Mouse (Mus musculus): ENCODE measurements around the gene Tmem218. TPM values are rescaled to one million over a fixed set of nuclear protein-coding genes. Genes with fewer than 3 reads are reported as not detected.

Gene Tmem218
- total and polyA plus RNA-seq, 3 experiments = 3.4 to 4.7 TPM; not detected in 1

DNA sequence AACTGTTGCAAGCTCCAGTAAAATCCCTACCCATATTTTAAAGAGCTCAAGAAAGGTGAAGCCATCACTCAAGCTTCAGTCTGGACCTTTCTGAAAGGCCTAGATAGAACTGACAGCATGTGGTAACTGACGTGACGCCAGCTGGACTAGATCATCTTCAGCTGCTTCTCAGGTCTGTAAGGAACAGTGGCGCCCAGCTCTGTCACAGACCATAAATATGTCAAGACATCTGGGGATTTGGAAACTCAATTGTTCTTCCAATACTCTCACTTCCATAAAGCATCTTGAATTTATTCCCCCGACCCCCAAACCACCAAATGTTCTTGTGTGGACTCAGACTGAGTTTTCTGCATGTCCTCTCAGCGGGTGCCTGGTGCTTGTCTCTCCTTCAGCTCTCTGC lies 7.6 kb upstream of the Tmem218 start:
- H3K36me3 ChIP-seq (ENCODE audit: control insufficient read depth in 1 of 2, insufficient read depth in 2 of 2, low read length in 2 of 2) = no peaks in the 10 kb centered on the region
- no peaks in the 10 kb centered on the region for H3K9me3 ChIP-seq (replicated peaks; ENCODE audit: insufficient read depth, low read length)
- H3K4me3 ChIP-seq (ENCODE audit: control insufficient read depth in 1 of 2, insufficient read depth in 1 of 2, low read depth in 2 of 2, low read length in 2 of 2) = no peak overlapping the region
- TF ChIP-seq BHLHE40 (IDR thresholded peaks at IDR 0.05; ENCODE audit: borderline replicate concordance, low read depth, low read length) (no peak), CHD2 (IDR thresholded peaks at IDR 0.05; ENCODE audit: low read length) (no peak), TBP (IDR thresholded peaks at IDR 0.05; ENCODE audit: low read depth, low read length) (no peak), ZNF384 (IDR thresholded peaks at IDR 0.05; ENCODE audit: low read depth, low read length) (no peak), CTCF (IDR thresholded peaks at IDR 0.05 in 2 of 3, conservative IDR thresholded peaks at IDR 0.05 in 1 of 3; ENCODE audit: control insufficient read depth in 1 of 3, insufficient read depth in 1 of 3, low read depth in 2 of 3, low read length in 3 of 3, poor library complexity in 1 of 3, severe bottlenecking in 1 of 3) (no peak), NRF1 (IDR thresholded peaks at IDR 0.05; ENCODE audit: insufficient read depth, low read depth, low read length, poor library complexity, severe bottlenecking) (no peak), MYB (IDR thresholded peaks at IDR 0.05; ENCODE audit: low read depth, low read length) (no peak), E2F4 (IDR thresholded peaks at IDR 0.05; ENCODE audit: borderline replicate concordance, low read depth, low read length) (no peak), MXI1 (IDR thresholded peaks at IDR 0.05; ENCODE audit: low read depth, low read length) (no peak), NELFE (IDR thresholded peaks at IDR 0.05; ENCODE audit: low read depth, low read length) (no peak)
- no peaks in the 10 kb centered on the region for H3K4me1 ChIP-seq (ENCODE audit: control insufficient read depth in 1 of 2, insufficient read depth in 2 of 2, low read length in 2 of 2)
- H3K9ac ChIP-seq (ENCODE audit: control insufficient read depth, low read depth, low read length, poor library complexity, severe bottlenecking) = no peak overlapping the region
- no peak for DNase-seq (ENCODE audit: low read depth, low spot score)
- H3K79me2 ChIP-seq (ENCODE audit: control insufficient read depth, insufficient read depth, low read length, poor library complexity) = no peaks in the 10 kb centered on the region
- no peak overlapping the region for H3K27ac ChIP-seq (ENCODE audit: control insufficient read depth, low read depth, low read length)
- peaks cover 2 to 4% of the 10 kb centered on the region in 2 experiments; a peak in 2 of 4 replicates for H3K27me3 ChIP-seq (ENCODE audit: control insufficient read depth in 1 of 2, insufficient read depth in 2 of 2, low read length in 2 of 2)

DNA sequence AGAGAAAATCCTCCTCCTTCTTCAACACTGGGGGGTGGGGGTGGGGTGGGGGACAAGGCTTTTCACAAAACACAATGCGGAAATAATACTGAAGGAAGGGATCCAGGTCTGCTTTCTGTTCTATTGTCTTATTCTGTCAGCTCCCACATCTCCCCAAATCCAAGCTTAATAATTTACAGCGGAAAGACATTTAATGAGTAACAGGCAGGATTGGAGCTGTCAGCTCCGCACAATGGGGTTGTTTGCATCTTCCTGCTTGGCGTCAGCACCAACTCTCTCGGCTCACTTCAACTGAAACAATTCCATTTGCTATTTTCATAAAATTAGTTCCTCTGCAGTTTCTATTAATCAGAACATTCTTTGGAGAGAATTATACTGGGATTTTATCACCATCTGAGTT lies 4.1 kb upstream of the Tmem218 start:
- no peak for TF ChIP-seq SMC3 (IDR thresholded peaks at IDR 0.05; ENCODE audit: low read depth, low read length)
- no peak for TF ChIP-seq E2F4 (IDR thresholded peaks at IDR 0.05; ENCODE audit: borderline replicate concordance, low read depth, low read length)
- no peak for TF ChIP-seq NRF1 (IDR thresholded peaks at IDR 0.05; ENCODE audit: insufficient read depth, low read depth, low read length, poor library complexity, severe bottlenecking)
- TF ChIP-seq ZMIZ1 (IDR thresholded peaks at IDR 0.05; ENCODE audit: low read depth, low read length) = no peak
- no peak for TF ChIP-seq GATA1 (IDR thresholded peaks at IDR 0.05; ENCODE audit: low read depth, low read length)
- TF ChIP-seq BHLHE40 (IDR thresholded peaks at IDR 0.05; ENCODE audit: borderline replicate concordance, low read depth, low read length) = no peak
- TF ChIP-seq POLR2AphosphoS2 (IDR thresholded peaks at IDR 0.05; ENCODE audit: low read length) = no peak
- TF ChIP-seq CHD2 (IDR thresholded peaks at IDR 0.05; ENCODE audit: low read length) = no peak
- TF ChIP-seq GABPA (IDR thresholded peaks at IDR 0.05; ENCODE audit: low read depth, low read length) = no peak
- TF ChIP-seq MXI1 (IDR thresholded peaks at IDR 0.05; ENCODE audit: low read depth, low read length) = no peak
- no peak for TF ChIP-seq POLR2A (IDR thresholded peaks at IDR 0.05; ENCODE audit: control insufficient read depth in 1 of 2, insufficient read depth in 1 of 2, low read depth in 1 of 2, low read length in 2 of 2, poor library complexity in 1 of 2)
- no peak for TF ChIP-seq MAX (IDR thresholded peaks at IDR 0.05; ENCODE audit: low read length)
- Histone ChIP-seq H3K9me3 (replicated peaks; ENCODE audit: insufficient read depth, low read length) (no peaks in the 10 kb centered on the region), H3K27me3 (ENCODE audit: control insufficient read depth in 1 of 2, insufficient read depth in 2 of 2, low read length in 2 of 2) (peaks cover 2 to 4% of the 10 kb centered on the region in 2 experiments; a peak in 2 of 4 replicates), H3K9ac (ENCODE audit: control insufficient read depth, low read depth, low read length, poor library complexity, severe bottlenecking) (no peak overlapping the region), H3K27ac (ENCODE audit: control insufficient read depth, low read depth, low read length) (no peak overlapping the region), H3K4me1 (ENCODE audit: control insufficient read depth in 1 of 2, insufficient read depth in 2 of 2, low read length in 2 of 2) (peaks cover 0 to 9% of the 10 kb centered on the region in 2 experiments; a peak in 2 of 4 replicates), H3K36me3 (ENCODE audit: control insufficient read depth in 1 of 2, insufficient read depth in 2 of 2, low read length in 2 of 2) (peaks cover 0 to 3% of the 10 kb centered on the region in 2 experiments; a peak in 1 of 4 replicates), H3K4me3 (ENCODE audit: control insufficient read depth in 1 of 2, insufficient read depth in 1 of 2, low read depth in 2 of 2, low read length in 2 of 2) (no peak overlapping the region), H3K79me2 (ENCODE audit: control insufficient read depth, insufficient read depth, low read length, poor library complexity) (no peaks in the 10 kb centered on the region; the same call in 1 of the 2 replicates)
- no peak for DNase-seq (ENCODE audit: low read depth, low spot score)
